Mouse (Mus musculus): Measurements from ENCODE around the gene Cend1.

Gene Cend1

GRCm38 (mm10) chr7:141443081-141443821, 14.0 kb upstream of the Cend1 start:
- DNase-seq (ENCODE audit: low read depth, low spot score) = no peak

GRCm38 (mm10) chr7:141442199-141442598, 12.9 kb upstream of the Cend1 start:
- no peak for DNase-seq (ENCODE audit: low read depth, low spot score)

- DNase-seq (ENCODE audit: low read depth, low spot score) = no peak
Measured at GRCm38 (mm10) chr7:141441460-141441859, 12.2 kb upstream of the Cend1 start.

GRCm38 (mm10) chr7:141440613-141441012, 11.3 kb upstream of the Cend1 start:
- peak; percentile 77 for DNase-seq (ENCODE audit: low read depth, low spot score)

- no peak for DNase-seq (ENCODE audit: low read depth, low spot score)
Measured at GRCm38 (mm10) chr7:141439811-141440210, 10.5 kb upstream of the Cend1 start.

GRCm38 (mm10) chr7:141439140-141439679, 9.9 kb upstream of the Cend1 start:
- no peak for DNase-seq (ENCODE audit: low read depth, low spot score)

GRCm38 (mm10) chr7:141438201-141438968, 9.1 kb upstream of the Cend1 start:
- no peak for DNase-seq (ENCODE audit: low read depth, low spot score)

GRCm38 (mm10) chr7:141437178-141438120, 8.2 kb upstream of the Cend1 start, which contains the start of gene Slc25a22:
Gene Slc25a22, minus strand, starts transcription at chr7:141437892.
- no peak for DNase-seq (ENCODE audit: low read depth, low spot score)

- DNase-seq (ENCODE audit: low read depth, low spot score) = no peak
Measured at GRCm38 (mm10) chr7:141436523-141436892, 7.2 kb upstream of the Cend1 start.

- DNase-seq (ENCODE audit: low read depth, low spot score) = no peak
Measured at GRCm38 (mm10) chr7:141435856-141436522, 6.7 kb upstream of the Cend1 start.

- no peak for DNase-seq (ENCODE audit: low read depth, low spot score)
Measured at GRCm38 (mm10) chr7:141435129-141435855, 6.0 kb upstream of the Cend1 start.

- no peak for DNase-seq (ENCODE audit: low read depth, low spot score)
Measured at GRCm38 (mm10) chr7:141434464-141434863, 5.2 kb upstream of the Cend1 start.

- no peak for DNase-seq (ENCODE audit: low read depth, low spot score)
Measured at GRCm38 (mm10) chr7:141433517-141434400, 4.5 kb upstream of the Cend1 start.

- no peak for DNase-seq (ENCODE audit: low read depth, low spot score)
Measured at GRCm38 (mm10) chr7:141432741-141433516, 3.6 kb upstream of the Cend1 start.

GRCm38 (mm10) chr7:141432186-141432611, 2.9 kb upstream of the Cend1 start:
- DNase-seq (ENCODE audit: low read depth, low spot score) = no peak

- no peak for DNase-seq (ENCODE audit: low read depth, low spot score)
Measured at GRCm38 (mm10) chr7:141431434-141432185, 2.3 kb upstream of the Cend1 start.

GRCm38 (mm10) chr7:141430585-141431240, 1.4 kb upstream of the Cend1 start:
- no peak for DNase-seq (ENCODE audit: low read depth, low spot score)
